Mouse (Mus musculus) heart, postnatal 0 days (tissue): ENCODE data around the gene Zfp385b. TPM values are rescaled to one million over a fixed set of nuclear protein-coding genes. Genes with fewer than 3 reads are reported as not detected.
"Not testable (repeated sequence)": the region's sequence is repeated elsewhere in the genome, so short reads cannot be mapped to it uniquely, and the experiment has no call there.

Experiments
- ATAC-seq: fragments of 200-750 bp; cut with Nextera tagmentation; 2 replicates; pipeline ENCODE4 v1.8.0; 2017; ENCODE audit warnings: low read depth, moderate number of reproducible peaks, moderate library complexity; ENCODE audit not compliant: insufficient read depth
- DNase-seq: peaks from one replicate; pipeline ENCODE4 v3.0.0-alpha.2; 2016; ENCODE audit warnings: low spot score
- H3K27ac ChIP-seq: fragments of 300-500 bp; sonication (generic); 2 replicates; pipeline ENCODE4 v1.5.1; 2014; ENCODE audit warnings: low read depth, mild to moderate bottlenecking
- H3K27me3 ChIP-seq: fragments of 300-500 bp; sonication (generic); 2 replicates; pipeline ENCODE4 v1.6.1; 2014; ENCODE audit warnings: low read length, mixed read lengths; ENCODE audit not compliant: control insufficient read depth, insufficient read depth
- H3K36me3 ChIP-seq: fragments of 300-500 bp; sonication (generic); replicated peaks from 2 replicates; pipeline ENCODE4 v1.6.1; 2014; ENCODE audit warnings: low read length, mixed read lengths; ENCODE audit not compliant: control insufficient read depth, insufficient read depth
- H3K4me1 ChIP-seq: fragments of 300-500 bp; sonication (generic); 2 replicates; pipeline ENCODE4 v1.6.1; 2014; ENCODE audit warnings: antibody characterized with exemption; ENCODE audit not compliant: control insufficient read depth, insufficient read depth
- H3K4me2 ChIP-seq: fragments of 300-500 bp; sonication (generic); 2 replicates; pipeline ENCODE4 v1.6.1; 2014; ENCODE audit warnings: low read depth, mild to moderate bottlenecking, low read length, moderate library complexity
- H3K4me3 ChIP-seq: fragments of 300-500 bp; sonication (generic); 2 replicates; pipeline ENCODE4 v1.5.1; 2014; ENCODE audit warnings: low read depth, low read length
- H3K9ac ChIP-seq: fragments of 300-500 bp; sonication (generic); replicated peaks from 2 replicates; pipeline ENCODE4 v1.6.1; 2014; ENCODE audit warnings: low read depth, low read length, mixed read lengths
- H3K9me3 ChIP-seq: fragments of 300-500 bp; sonication (generic); replicated peaks from 2 replicates; pipeline ENCODE4 v1.6.1; 2016; ENCODE audit warnings: low read length; ENCODE audit not compliant: control insufficient read depth
- CTCF ChIP-seq: IDR thresholded peaks from 2 replicates; pipeline ENCODE4 v1.5.1; 2016; ENCODE audit warnings: antibody characterized with exemption, control low read depth, low read depth
- EP300 ChIP-seq: IDR thresholded peaks from 2 replicates; pipeline ENCODE4 v1.6.1; 2016; ENCODE audit warnings: antibody characterized with exemption, low read depth
- WGBS: fragments of 180-500 bp; shearing (Covaris S2); extraction: QIAGEN DNeasy Blood & Tissue Kit; methylation state at CpG from one replicate; pipeline ENCODE4 v1.1.7; 2014; 5-methylcytosine and 5-hydroxymethylcytosine counted together
- polyA plus RNA-seq: library from polyadenylated mRNA; unstranded; fragments of >200 nt; fragmentation: Nextera tagmentation; extraction: Ambion mirVana; gene quantifications from 2 replicates; pipeline ENCODE4 v1.2.1, GENCODE M21; 2015
- total RNA-seq: library from RNA; depleted of rRNA; stranded (reverse); fragments of >200 nt; gene quantifications from 2 replicates; pipeline ENCODE4 v1.2.3, GENCODE M21; 2014; ENCODE audit warnings: low replicate concordance

The Zfp385b gene
- total and polyA plus RNA-seq, 2 experiments from 2014 or later, result 1.8 to 4.2 TPM

GRCm38 (mm10) chr2:77453786-77454185 is 365.7 kb downstream of the Zfp385b start:
- Histone ChIP-seq H3K9ac (no peak overlapping the region), H3K4me1 (peaks cover 8% of the 10 kb centered on the region), H3K4me3 (no peak overlapping the region), H3K27me3 (no peaks in the 10 kb centered on the region), H3K36me3 (no peaks in the 10 kb centered on the region), H3K27ac (peak overlapping the region; percentile 44), H3K9me3 (no peaks in the 10 kb centered on the region), H3K4me2 (peak overlapping the region; percentile 40)
- peak; percentile 30; the same call in 1 of the 2 replicates for ATAC-seq
- peak; percentile 15 for DNase-seq
- 8% methylated on average over 3 of the region's 3 CpGs for WGBS
- TF ChIP-seq EP300 (no peak), CTCF (no peak)

DNA sequence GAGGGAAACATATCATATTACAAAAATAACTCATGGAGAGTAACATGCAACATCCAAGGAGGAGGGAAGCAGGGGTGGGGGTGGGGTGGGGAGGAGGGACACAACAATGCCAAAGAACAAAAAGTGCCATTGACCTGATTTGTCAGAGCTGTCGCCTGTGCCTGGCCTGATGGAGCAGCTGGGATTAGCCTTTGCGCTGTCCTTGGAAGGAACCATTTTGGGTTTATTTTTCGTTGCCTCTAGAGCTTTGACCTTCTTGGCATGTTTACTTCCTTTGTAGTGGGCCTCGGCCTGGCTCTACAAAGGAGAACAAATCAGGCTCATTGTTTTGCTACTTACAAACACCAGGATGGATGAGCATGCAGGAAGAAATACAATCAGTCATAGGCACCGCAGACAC is 369.4 kb downstream of the Zfp385b start:
- H3K36me3 ChIP-seq, DNase-seq, H3K27me3 ChIP-seq, H3K4me1 ChIP-seq, H3K4me2 ChIP-seq, H3K27ac ChIP-seq, H3K4me3 ChIP-seq, ATAC-seq, H3K9ac ChIP-seq, H3K9me3 ChIP-seq: not testable (repeated sequence)
- 73% methylated on average over 5 of the region's 5 CpGs for WGBS

DNA sequence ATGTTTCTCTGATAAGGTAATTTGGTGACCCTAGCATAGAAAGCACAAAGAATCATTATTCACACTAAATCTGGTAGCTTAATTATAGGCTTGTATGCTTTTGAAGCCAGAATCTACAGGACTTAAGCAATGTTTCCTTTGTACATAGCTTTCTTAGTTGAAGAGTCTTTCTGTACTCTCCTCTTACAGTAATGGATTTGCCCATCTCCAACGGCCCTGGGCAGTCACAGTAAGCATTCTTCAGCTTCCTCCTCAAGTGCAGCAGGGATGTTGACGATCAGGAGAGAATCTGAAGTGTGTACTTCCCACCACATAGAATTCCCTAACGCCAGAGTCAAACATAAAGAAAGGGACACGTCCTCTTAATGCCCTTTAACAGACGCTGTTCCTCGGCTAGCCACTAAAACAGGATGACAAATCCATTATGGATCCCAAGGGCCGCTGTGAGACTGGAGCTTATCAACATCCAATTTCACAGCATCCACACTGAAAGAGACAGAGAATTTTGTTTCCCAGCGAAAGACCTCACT is 370.4 kb downstream of the Zfp385b start:
- ATAC-seq (no peak), DNase-seq (no peak)
- Histone ChIP-seq H3K4me1 (peaks cover 1% of the 10 kb centered on the region; the same call in 1 of the 2 replicates), H3K36me3 (no peaks in the 10 kb centered on the region), H3K27me3 (no peaks in the 10 kb centered on the region), H3K4me2 (no peak overlapping the region), H3K9ac (no peak overlapping the region), H3K9me3 (no peaks in the 10 kb centered on the region), H3K27ac (no peak overlapping the region), H3K4me3 (no peak overlapping the region)
- 37% methylated on average over 8 of the region's 8 CpGs for WGBS
- TF ChIP-seq EP300 (no peak), CTCF (no peak)

DNA sequence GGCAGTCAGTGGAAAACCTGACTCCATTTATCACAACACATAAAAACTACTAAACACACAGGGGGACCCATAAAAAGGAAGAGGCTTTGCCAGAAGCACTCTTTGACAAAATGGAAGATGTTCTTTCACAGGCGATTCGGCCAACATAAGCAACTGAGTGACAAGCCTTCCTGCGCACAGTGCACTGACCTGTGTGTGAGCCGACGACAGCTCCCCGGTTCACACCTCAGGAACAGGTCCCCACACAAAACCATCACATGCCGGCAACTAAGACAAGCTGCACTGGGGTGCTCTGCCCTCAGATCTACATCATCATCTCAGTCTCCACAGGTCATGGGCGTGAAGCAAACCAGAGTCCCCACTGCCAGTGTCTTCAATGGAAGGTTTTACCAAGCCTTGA is 375.2 kb downstream of the Zfp385b start:
- Histone ChIP-seq H3K4me2 (no peak overlapping the region), H3K27me3 (no peaks in the 10 kb centered on the region), H3K36me3 (no peaks in the 10 kb centered on the region), H3K4me3 (no peak overlapping the region), H3K27ac (no peak overlapping the region), H3K9ac (no peak overlapping the region), H3K4me1 (no peaks in the 10 kb centered on the region), H3K9me3 (no peaks in the 10 kb centered on the region)
- TF ChIP-seq EP300 (no peak), CTCF (no peak)
- DNase-seq, result no peak
- WGBS, result 69% methylated on average over 8 of the region's 8 CpGs
- no peak for ATAC-seq

DNA sequence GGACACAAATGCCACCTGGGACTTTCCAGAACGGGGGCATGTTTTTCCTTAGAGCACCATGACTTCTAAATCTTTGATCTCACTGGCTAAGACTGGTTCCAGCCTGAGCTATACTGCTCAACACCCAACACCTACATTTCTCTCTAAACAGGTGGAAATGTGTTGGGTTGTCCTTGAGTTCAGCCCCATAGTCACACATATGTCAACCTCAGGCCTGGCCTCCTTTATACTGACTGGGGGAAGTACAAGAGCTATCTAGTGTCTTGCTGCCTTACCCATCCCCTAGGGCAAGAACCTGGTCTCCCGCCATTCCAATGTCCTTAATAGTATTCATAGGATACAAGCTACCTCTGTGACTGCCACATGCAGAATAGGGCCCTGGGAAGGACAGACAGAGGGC is 378.8 kb downstream of the Zfp385b start:
- ATAC-seq, result no peak
- TF ChIP-seq CTCF (no peak), EP300 (no peak)
- Histone ChIP-seq H3K36me3 (no peaks in the 10 kb centered on the region), H3K4me1 (peaks cover 4% of the 10 kb centered on the region; the same call in 1 of the 2 replicates), H3K4me3 (no peak overlapping the region), H3K9me3 (no peaks in the 10 kb centered on the region), H3K4me2 (no peak overlapping the region), H3K27ac (no peak overlapping the region), H3K9ac (no peak overlapping the region), H3K27me3 (no peaks in the 10 kb centered on the region)
- DNase-seq, result no peak
- 89% methylated on average over 2 of the region's 2 CpGs for WGBS

DNA sequence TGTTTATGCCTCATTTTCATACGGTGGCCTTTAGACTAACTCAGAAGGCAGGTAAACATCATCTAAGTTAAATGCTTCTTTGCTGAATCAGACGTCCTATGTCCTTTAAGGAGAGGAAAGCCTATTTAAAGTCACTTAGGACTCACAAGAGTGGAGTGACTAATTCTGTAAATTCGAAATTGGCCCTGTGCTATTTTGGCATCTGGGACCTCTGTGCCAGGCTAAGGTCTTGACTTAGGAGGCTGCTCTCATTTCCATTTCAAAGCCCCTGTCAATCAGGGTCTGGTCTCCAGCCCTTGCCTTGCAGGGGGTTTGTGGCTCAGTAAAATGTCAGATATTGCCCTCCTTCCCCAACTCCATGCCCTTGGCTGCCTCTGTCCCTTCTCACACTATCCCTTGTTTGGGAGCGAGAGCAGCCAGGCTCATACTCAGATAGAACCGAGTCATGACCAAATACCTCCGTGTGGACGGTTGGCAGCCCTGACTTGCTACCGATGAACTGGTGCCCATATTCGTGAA is 383.1 kb downstream of the Zfp385b start:
- no peak for DNase-seq
- ATAC-seq, result no peak
- no peaks in the 10 kb centered on the region for H3K9me3 ChIP-seq
- H3K4me3 ChIP-seq, result no peak overlapping the region
- H3K36me3 ChIP-seq, result no peaks in the 10 kb centered on the region
- no peaks in the 10 kb centered on the region for H3K27me3 ChIP-seq
- peaks cover 4% of the 10 kb centered on the region; the same call in 1 of the 2 replicates for H3K4me1 ChIP-seq
- no peak overlapping the region for H3K27ac ChIP-seq
- no peak for TF ChIP-seq CTCF
- no peak for TF ChIP-seq EP300
- H3K9ac ChIP-seq, result no peak overlapping the region
- WGBS, result 58% methylated on average over 9 of the region's 9 CpGs
- no peak overlapping the region for H3K4me2 ChIP-seq
